Mouse (Mus musculus) spleen, embryonic (tissue): ENCODE data around the gene Kat6b.

ENCODE experiments used
- CTCF ChIA-PET: fragments of 350-600 bp; sonication (Branson Sonifier 250); formaldehyde crosslinking; loops from one replicate; lab custom pipeline; 2022; lab: Charles Lee

Gene Kat6b

GRCm38 (mm10) chr14:21558440-21559131 lies 77.4 kb downstream of the Kat6b start:
- CTCF ChIA-PET: no interaction called here

DNA sequence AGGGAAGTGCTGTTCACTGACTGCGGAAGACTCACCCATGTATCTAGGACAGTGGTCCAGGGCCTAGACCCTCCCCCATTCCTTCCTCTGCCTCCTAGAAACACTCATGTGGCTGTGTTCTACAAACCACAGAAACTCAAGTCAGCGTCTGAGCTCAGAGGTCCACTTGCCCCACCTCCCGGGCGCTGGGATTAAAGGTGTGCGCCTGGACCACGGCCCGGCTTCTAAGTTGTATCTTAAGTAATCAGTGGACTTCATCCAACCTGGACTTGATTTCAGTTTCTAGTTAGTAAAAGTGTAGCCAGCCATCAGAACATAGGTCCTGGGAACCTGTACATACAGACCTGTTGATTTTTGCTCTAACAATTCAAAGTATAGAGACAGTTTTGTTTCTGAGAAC lies 78.2 kb downstream of the Kat6b start:
- CTCF ChIA-PET: no interaction called here

DNA sequence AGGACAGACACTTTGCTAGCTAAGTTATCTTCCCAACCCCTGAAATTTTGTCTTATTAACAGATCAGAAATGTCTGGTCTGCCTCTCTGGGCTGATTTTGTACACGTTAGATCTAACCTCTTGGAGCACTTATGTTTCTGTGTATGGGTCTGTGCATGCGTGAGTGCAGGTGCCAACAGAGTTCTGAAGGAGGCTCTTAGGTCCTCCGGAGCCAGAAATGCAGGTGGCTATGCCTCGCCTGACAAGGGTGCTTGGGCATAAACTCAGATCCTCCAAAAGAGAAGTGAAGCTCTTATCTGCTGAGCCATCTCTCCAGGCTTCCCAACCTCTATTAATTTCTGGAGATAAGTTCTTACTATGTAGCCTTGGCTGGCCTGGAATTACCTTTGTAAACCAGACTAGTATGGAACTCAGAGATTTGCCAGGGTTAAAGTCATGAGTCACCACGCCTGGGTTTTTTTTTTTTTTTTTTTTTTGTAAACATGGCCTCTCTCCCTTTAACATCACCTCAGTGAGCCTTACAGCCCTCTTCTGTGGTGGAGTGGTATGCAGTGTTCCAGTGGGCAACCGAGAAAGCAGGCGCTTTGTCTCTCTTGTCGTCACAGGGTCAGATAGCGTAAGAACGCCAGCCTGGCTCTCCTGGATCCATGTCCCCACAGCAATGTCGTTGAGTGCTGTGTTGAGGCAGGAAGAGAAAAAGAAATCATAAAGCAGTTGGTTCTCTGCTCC lies 79.4 kb downstream of the Kat6b start:
- CTCF ChIA-PET: no interaction called here

DNA sequence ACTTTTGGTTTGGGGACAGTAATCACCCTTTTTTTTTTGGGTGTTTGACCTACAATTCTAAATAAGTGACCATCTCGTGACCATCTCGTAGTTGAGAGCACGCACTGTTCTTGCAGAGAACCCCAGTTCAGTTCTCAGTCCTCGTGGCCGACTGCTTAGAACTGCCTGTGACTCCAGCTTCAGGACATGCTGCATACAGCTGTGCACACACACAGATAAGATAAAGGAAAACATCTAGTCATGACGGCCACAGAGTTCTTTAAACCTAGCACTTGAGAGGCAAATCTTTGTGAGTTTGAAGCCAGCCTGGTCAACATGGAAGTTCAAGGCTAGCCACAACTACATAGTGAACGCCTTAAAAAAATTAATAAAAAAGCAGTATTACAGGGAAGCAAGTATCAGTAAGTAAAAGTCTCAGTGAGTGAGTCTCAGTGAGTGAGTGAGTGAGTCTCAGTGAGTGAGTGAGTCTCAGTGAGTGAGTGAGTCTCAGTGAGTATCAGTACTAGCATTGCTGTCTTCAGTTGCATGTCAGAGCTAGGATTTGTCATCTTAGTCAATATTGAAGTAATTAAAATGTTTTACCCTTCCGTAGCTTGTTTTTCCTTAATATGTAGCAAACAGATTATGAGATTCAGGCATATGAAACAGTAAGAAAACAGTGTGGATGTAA lies 80.3 kb downstream of the Kat6b start:
- CTCF ChIA-PET: no interaction called here

DNA sequence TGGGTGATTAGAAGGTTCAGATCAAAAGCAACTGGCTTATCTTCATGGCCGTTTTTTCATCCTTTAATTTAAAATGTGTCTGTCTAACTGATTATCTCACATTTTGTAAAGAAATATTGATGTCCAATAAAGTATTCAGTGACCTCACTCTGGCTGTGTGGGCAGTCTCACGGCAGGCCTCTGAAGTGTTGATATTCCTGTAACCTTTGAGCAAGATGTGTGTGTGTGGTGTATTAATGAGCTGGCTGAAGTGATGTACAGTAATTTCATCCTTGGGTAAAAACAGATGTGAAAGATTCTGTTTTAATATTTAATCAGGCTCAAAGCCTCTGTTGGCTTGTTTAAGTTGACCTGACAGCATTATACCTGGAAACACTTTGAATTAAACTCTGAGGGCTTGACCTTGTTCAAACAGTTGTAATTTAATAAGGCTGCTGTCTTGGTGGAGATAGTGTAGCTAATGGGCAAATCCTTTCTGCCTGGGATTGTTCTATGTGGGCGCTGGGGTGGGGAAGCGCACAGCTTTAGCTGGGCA lies 82.4 kb downstream of the Kat6b start:
- CTCF ChIA-PET: no interaction called here

- CTCF ChIA-PET: interaction anchor here (0.7 kb wide), 1 partner anchor 11 kb away, joined by 4 read pairs; no protein-coding TSS in a partner anchor
Measured at GRCm38 (mm10) chr14:21565541-21566353, 84.5 kb downstream of the Kat6b start.

- CTCF ChIA-PET: no interaction called here
Measured at GRCm38 (mm10) chr14:21567293-21567984, 86.2 kb downstream of the Kat6b start.

GRCm38 (mm10) chr14:21568821-21569220 lies 87.6 kb downstream of the Kat6b start:
- CTCF ChIA-PET: no interaction called here

DNA sequence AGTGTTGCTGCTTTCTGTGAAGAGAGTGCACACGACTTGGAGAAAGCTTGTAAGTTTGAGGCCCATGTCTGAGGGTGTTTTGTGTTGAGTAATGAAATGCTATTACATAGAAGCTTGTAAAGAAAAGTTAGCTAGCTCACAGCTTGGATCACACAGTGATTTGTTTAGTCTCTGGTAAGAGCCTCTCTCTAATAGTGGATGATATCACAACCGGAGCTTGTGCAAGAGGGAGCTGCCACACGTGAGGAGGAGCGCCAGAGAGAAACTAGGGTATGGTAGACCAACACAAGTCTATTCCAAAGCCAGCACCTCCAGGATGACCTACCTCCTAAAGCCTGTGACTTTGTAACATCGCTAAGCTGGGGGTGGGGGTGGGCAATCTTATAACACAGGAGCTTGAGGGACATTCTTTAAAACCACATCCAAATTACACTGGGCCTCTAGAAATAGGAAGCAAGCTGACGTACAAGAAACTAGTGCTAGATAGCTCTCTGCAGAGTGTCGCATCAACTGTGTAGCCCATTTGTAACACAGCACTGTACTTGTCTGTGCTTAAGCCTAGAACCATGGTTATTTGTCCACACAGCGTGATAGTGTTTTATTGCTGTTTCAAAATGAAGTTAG lies 93.6 kb downstream of the Kat6b start:
- CTCF ChIA-PET: interaction anchor here (0.5 kb wide), 1 partner anchor 10 kb away, joined by 4 read pairs; no protein-coding TSS in a partner anchor

- CTCF ChIA-PET: no interaction called here
Measured at GRCm38 (mm10) chr14:21576867-21577266, 95.6 kb downstream of the Kat6b start.

DNA sequence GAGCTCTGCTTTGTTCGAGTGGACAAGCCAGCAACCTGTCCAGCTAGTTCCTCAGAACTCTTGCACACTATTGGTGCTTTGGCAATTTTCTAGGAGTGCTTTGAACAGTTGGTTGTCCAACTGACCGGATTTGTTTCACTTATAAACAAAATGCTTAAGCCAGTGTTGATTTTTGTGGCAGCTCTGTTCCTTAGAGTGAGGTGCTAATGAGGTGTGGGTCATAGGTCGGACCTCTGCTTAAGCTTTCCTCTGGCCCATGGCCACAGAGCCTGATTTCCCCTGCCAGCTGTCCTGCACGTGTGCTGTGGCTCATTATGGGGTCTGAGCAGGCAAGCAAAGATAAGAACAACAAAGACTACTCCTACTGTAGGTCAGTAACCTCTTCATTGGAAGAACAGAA lies 100.0 kb downstream of the Kat6b start:
- CTCF ChIA-PET: no interaction called here

DNA sequence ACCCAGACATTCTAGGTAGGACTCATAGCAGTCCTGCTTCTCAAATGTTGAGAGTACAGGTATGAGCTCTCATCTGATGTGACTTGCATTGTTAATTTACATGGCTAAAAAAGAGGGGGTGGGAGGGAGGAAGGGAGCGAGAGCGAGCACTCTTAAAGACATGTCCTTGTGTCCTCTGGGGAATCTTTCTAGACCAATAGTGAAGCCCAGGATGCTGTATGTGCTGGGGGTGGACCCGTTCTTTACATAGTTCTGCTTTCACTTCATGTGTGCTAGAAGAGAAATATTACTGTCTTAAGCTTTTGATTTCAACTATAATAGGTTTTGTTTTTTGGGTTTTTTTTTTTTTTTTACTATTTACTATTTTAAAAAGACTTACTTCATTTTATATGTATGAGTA lies 101.1 kb downstream of the Kat6b start:
- CTCF ChIA-PET: interaction anchor here (0.7 kb wide), 1 partner anchor 900 kb away, joined by 4 read pairs; no protein-coding TSS in a partner anchor

DNA sequence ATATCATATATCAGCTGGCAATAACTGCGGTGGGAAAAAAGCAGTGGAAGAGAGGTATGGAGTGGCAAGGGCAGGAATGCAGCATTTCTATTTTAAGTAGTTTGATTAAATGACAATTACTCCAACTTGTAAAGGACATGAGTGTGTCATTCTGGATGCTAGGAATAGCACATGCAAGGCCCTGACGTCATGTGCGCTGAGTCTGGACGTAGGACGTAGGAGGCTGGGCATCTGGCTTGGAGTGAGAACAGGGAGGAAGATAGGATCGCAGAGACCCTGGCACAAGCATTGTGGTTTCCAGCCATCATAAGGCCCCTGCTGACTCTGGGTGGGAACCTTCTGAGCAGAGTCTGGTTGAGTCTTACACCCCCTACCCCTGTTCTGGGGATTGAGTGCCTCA lies 101.8 kb downstream of the Kat6b start:
- CTCF ChIA-PET: no interaction called here

GRCm38 (mm10) chr14:21583868-21584267 lies 102.6 kb downstream of the Kat6b start:
- CTCF ChIA-PET: no interaction called here

- CTCF ChIA-PET: no interaction called here
Measured at GRCm38 (mm10) chr14:21584468-21585135, 103.4 kb downstream of the Kat6b start.

DNA sequence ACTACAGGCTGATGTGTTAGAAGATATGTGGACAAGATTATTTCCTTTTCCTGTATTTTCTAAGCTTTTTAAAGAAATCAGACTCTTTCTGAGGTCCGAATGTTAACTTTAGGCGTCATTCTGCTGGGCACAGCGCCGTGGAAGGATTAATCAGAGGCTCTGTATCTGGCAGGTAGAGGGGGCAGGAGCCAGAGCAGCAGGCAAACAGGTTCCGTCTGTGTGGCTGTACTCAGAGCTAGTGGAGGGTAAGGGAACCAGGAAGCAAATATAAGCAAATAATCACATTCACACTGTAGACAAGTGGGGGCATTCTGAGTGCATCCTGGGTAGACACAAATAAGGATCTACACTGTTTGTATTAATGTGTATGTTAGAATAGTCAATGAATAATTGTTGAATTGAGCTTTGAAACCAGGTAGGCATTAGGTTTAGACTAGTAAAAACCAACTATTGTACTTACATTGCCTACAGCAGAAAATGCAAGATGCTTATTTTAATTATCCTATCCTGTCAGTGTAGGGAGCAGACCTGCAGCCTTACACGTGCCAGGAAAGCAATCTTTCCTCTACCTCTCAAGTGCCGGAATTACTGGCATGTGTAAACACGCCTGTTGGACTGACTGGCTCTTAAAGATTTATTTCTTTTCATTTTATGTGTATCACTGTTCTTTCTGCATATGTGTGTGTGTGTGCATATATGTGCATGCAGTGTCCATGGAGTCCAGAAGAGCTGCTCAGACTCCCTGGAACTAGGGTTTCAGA lies 104.4 kb downstream of the Kat6b start:
- CTCF ChIA-PET: no interaction called here

GRCm38 (mm10) chr14:21586481-21587118 lies 105.4 kb downstream of the Kat6b start:
- CTCF ChIA-PET: interaction anchor here (0.6 kb wide), 1 partner anchor 227 kb away, joined by 4 read pairs; no protein-coding TSS in a partner anchor

DNA sequence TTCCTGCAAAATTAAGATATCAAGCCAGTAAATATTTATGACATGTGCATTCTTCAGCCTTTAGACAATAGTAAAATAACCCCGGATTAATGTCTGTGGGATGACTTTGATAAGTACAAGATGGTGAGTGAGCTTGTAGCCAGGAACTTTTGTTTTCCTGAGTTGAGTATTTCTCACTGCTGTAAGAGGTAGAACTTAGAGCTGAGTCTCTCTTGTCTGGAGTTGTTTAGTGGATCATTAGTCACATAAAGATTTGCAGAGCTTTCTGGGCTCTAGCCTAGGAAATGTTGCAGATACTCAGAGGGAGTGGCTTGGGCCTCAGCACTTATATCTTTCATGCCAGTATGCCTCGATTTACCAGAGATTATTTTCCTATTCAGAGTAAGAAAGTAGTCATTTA lies 106.7 kb downstream of the Kat6b start:
- CTCF ChIA-PET: no interaction called here
